Mouse (Mus musculus) lung, postnatal 0 days (tissue): ENCODE measurements at regions not wholly inside any gene's neighbourhood (a gene's known extent, or its start where the extent isn't known, plus 50 kb on each side); places are given as distances from the start of the nearest gene placed in this dataset.

Experiments used
- CTCF ChIP-seq: IDR thresholded peaks from 2 replicates; pipeline ENCODE4 v1.5.1; 2016; ENCODE audit warnings: antibody characterized with exemption, mild to moderate bottlenecking
- EP300 ChIP-seq: IDR thresholded peaks from 2 replicates; pipeline ENCODE4 v1.6.1; 2016; ENCODE audit warnings: antibody characterized with exemption, mild to moderate bottlenecking, control low read depth

DNA sequence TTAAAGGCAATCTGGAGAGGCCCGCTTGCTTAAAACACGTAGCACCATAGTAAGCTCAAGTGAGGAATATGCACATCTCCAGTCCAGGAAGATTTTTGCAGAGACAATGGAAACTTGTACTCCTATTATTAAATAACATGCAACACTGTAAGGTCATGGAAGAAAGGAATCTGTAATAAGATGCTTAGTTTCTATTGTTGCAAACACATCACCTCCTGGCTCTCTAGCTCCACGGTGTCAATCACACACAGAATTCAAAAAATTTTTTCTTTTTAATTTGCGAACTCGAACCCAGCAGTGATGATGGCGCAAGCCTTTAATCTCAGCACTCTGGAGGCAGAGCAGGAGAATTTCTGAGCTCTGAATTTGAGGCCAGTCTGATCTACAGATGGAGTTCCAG lies 57.4 kb downstream of the Hes1 start:
- TF ChIP-seq CTCF = no peak
- TF ChIP-seq EP300 = no peak
